Mouse (Mus musculus): ENCODE measurements at regions not wholly inside any gene's neighbourhood (a gene's known extent, or its start where the extent isn't known, plus 50 kb on each side); places are given as distances from the start of the nearest gene placed in this dataset.
"Not testable (repeated sequence)": the region's sequence is repeated elsewhere in the genome, so short reads cannot be mapped to it uniquely, and the experiment has no call there.

DNA sequence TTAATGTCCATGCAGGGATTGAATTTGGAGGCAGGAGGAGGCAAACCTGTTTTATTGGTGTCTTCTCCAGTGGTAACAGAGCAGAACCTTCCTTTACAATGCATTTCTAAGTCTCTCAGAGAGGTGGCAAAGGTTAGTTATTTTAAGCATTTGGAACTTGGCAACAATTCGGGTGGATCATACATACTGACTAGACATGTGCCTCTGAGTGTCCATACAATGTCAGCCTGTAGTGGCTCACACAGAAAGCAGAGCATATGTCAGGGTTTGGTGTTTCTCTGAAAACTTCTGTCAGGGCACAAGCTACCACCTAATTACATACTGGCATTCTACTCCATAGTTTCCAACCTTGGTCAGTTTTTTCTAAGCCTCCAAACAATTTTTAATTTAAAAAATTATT, 150.8 kb upstream of the Peli2 start:
- Histone ChIP-seq H3K27me3 (ENCODE audit: control insufficient read depth, insufficient read depth, insufficient read length) (no peaks in the 10 kb centered on the region), H3K36me3 (ENCODE audit: control insufficient read depth, insufficient read depth) (no peaks in the 10 kb centered on the region), H3ac (ENCODE audit: control insufficient read depth, insufficient read length) (no peak overlapping the region), H3K4me3 (no peak overlapping the region), H3K79me2 (ENCODE audit: control insufficient read depth, insufficient read depth) (no peaks in the 10 kb centered on the region), H3K4me2 (ENCODE audit: low read depth) (no peak overlapping the region)
- TF ChIP-seq MYOG (IDR thresholded peaks at IDR 0.05; ENCODE audit: control insufficient read depth in 1 of 3, insufficient read depth in 1 of 3, insufficient read length in 2 of 3, low read depth in 2 of 3) (no peak), CEBPB (IDR thresholded peaks at IDR 0.05; ENCODE audit: insufficient read depth, poor library complexity, severe bottlenecking) (no peak), POLR2A (IDR thresholded peaks at IDR 0.05; ENCODE audit: insufficient read length, low read depth) (no peak), TCF12 (IDR thresholded peaks at IDR 0.05; ENCODE audit: insufficient read depth, poor library complexity, severe bottlenecking) (no peak), SRF (IDR thresholded peaks at IDR 0.05; ENCODE audit: control insufficient read depth, insufficient read length, low read depth) (no peak), MAX (IDR thresholded peaks at IDR 0.05; ENCODE audit: low read depth) (no peak), POLR2AphosphoS2 (IDR thresholded peaks at IDR 0.05; ENCODE audit: insufficient read length, low read depth) (no peak), USF1 (IDR thresholded peaks at IDR 0.05; ENCODE audit: low read depth) (no peak), TCF3 (IDR thresholded peaks at IDR 0.05; ENCODE audit: insufficient read length, low read depth) (no peak), E2F4 (IDR thresholded peaks at IDR 0.05; ENCODE audit: insufficient read depth) (no peak), MYOD1 (IDR thresholded peaks at IDR 0.05; ENCODE audit: control insufficient read depth in 1 of 3, insufficient read length in 2 of 3, low read depth in 2 of 3) (no peak), REST (IDR thresholded peaks at IDR 0.05; ENCODE audit: insufficient read depth, insufficient read length) (no peak)

GRCm38 (mm10) chr14:47973161-47973560, 147.5 kb upstream of the Peli2 start:
- not testable (repeated sequence) for H3K27me3 ChIP-seq (ENCODE audit: control insufficient read depth, insufficient read depth, insufficient read length); H3K4me3 ChIP-seq; H3K36me3 ChIP-seq (ENCODE audit: control insufficient read depth, insufficient read depth); H3ac ChIP-seq (ENCODE audit: control insufficient read depth, insufficient read length); H3K79me2 ChIP-seq (ENCODE audit: control insufficient read depth, insufficient read depth); H3K4me2 ChIP-seq (ENCODE audit: low read depth)

- Histone ChIP-seq H3K4me3 (no peak overlapping the region), H3K4me2 (ENCODE audit: low read depth) (no peak overlapping the region), H3K79me2 (ENCODE audit: control insufficient read depth, insufficient read depth) (no peaks in the 10 kb centered on the region), H3K27me3 (ENCODE audit: control insufficient read depth, insufficient read depth, insufficient read length) (no peaks in the 10 kb centered on the region), H3K36me3 (ENCODE audit: control insufficient read depth, insufficient read depth) (no peaks in the 10 kb centered on the region), H3ac (ENCODE audit: control insufficient read depth, insufficient read length) (no peak overlapping the region)
- TF ChIP-seq TCF12 (IDR thresholded peaks at IDR 0.05; ENCODE audit: insufficient read depth, poor library complexity, severe bottlenecking): no peak
- TF ChIP-seq E2F4 (IDR thresholded peaks at IDR 0.05; ENCODE audit: insufficient read depth): no peak
- no peak for TF ChIP-seq MYOG (IDR thresholded peaks at IDR 0.05; ENCODE audit: control insufficient read depth in 1 of 3, insufficient read depth in 1 of 3, insufficient read length in 2 of 3, low read depth in 2 of 3)
- no peak for TF ChIP-seq MYOD1 (IDR thresholded peaks at IDR 0.05; ENCODE audit: control insufficient read depth in 1 of 3, insufficient read length in 2 of 3, low read depth in 2 of 3)
- no peak for TF ChIP-seq TCF3 (IDR thresholded peaks at IDR 0.05; ENCODE audit: insufficient read length, low read depth)
- no peak for TF ChIP-seq MAX (IDR thresholded peaks at IDR 0.05; ENCODE audit: low read depth)
- no peak for TF ChIP-seq POLR2A (IDR thresholded peaks at IDR 0.05; ENCODE audit: insufficient read length, low read depth)
- no peak for TF ChIP-seq CEBPB (IDR thresholded peaks at IDR 0.05; ENCODE audit: insufficient read depth, poor library complexity, severe bottlenecking)
- no peak for TF ChIP-seq POLR2AphosphoS2 (IDR thresholded peaks at IDR 0.05; ENCODE audit: insufficient read length, low read depth)
- no peak for TF ChIP-seq REST (IDR thresholded peaks at IDR 0.05; ENCODE audit: insufficient read depth, insufficient read length)
- no peak for TF ChIP-seq SRF (IDR thresholded peaks at IDR 0.05; ENCODE audit: control insufficient read depth, insufficient read length, low read depth)
- no peak for TF ChIP-seq USF1 (IDR thresholded peaks at IDR 0.05; ENCODE audit: low read depth)
Observed at GRCm38 (mm10) chr14:47982993-47983740, 137.5 kb upstream of the Peli2 start.

- H3K79me2 ChIP-seq (ENCODE audit: control insufficient read depth, insufficient read depth): no peaks in the 10 kb centered on the region
- H3ac ChIP-seq (ENCODE audit: control insufficient read depth, insufficient read length): no peak overlapping the region
- no peak overlapping the region for H3K4me3 ChIP-seq
- peak overlapping the region; percentile 70 for H3K4me2 ChIP-seq (ENCODE audit: low read depth)
- TF ChIP-seq E2F4 (IDR thresholded peaks at IDR 0.05; ENCODE audit: insufficient read depth): no peak
- no peak for TF ChIP-seq USF1 (IDR thresholded peaks at IDR 0.05; ENCODE audit: low read depth)
- no peak for TF ChIP-seq MYOD1 (IDR thresholded peaks at IDR 0.05; ENCODE audit: control insufficient read depth in 1 of 3, insufficient read length in 2 of 3, low read depth in 2 of 3)
- peak; percentile 54; the same call in 1 of the 2 replicates for TF ChIP-seq CEBPB (IDR thresholded peaks at IDR 0.05; ENCODE audit: insufficient read depth, poor library complexity, severe bottlenecking)
- no peak for TF ChIP-seq TCF3 (IDR thresholded peaks at IDR 0.05; ENCODE audit: insufficient read length, low read depth)
- no peak for TF ChIP-seq MYOG (IDR thresholded peaks at IDR 0.05; ENCODE audit: control insufficient read depth in 1 of 3, insufficient read depth in 1 of 3, insufficient read length in 2 of 3, low read depth in 2 of 3)
- no peaks in the 10 kb centered on the region for H3K36me3 ChIP-seq (ENCODE audit: control insufficient read depth, insufficient read depth)
- no peaks in the 10 kb centered on the region for H3K27me3 ChIP-seq (ENCODE audit: control insufficient read depth, insufficient read depth, insufficient read length)
Observed at GRCm38 (mm10) chr14:47986483-47986882, 134.1 kb upstream of the Peli2 start.

GRCm38 (mm10) chr14:47986941-47987340, 133.7 kb upstream of the Peli2 start:
- no peak overlapping the region for H3ac ChIP-seq (ENCODE audit: control insufficient read depth, insufficient read length)
- no peaks in the 10 kb centered on the region for H3K36me3 ChIP-seq (ENCODE audit: control insufficient read depth, insufficient read depth)
- peak overlapping the region; percentile 70 for H3K4me2 ChIP-seq (ENCODE audit: low read depth)
- no peak for TF ChIP-seq TCF3 (IDR thresholded peaks at IDR 0.05; ENCODE audit: insufficient read length, low read depth)
- no peak for TF ChIP-seq USF1 (IDR thresholded peaks at IDR 0.05; ENCODE audit: low read depth)
- no peak for TF ChIP-seq MYOG (IDR thresholded peaks at IDR 0.05; ENCODE audit: control insufficient read depth in 1 of 3, insufficient read depth in 1 of 3, insufficient read length in 2 of 3, low read depth in 2 of 3)
- no peak for TF ChIP-seq E2F4 (IDR thresholded peaks at IDR 0.05; ENCODE audit: insufficient read depth)
- TF ChIP-seq CEBPB (IDR thresholded peaks at IDR 0.05; ENCODE audit: insufficient read depth, poor library complexity, severe bottlenecking): peak; percentile 83; the same call in 1 of the 2 replicates
- H3K4me3 ChIP-seq: no peak overlapping the region
- H3K27me3 ChIP-seq (ENCODE audit: control insufficient read depth, insufficient read depth, insufficient read length): no peaks in the 10 kb centered on the region
- no peaks in the 10 kb centered on the region for H3K79me2 ChIP-seq (ENCODE audit: control insufficient read depth, insufficient read depth)

Measured in myocyte (in vitro differentiated cells).